Mouse (Mus musculus) testis, postnatal 10 days (tissue): Measurements from ENCODE around the gene Meis2.

Experiments
- DNase-seq: peaks from one replicate; pipeline ENCODE4 v3.0.0; 2021; ENCODE audit warnings: low spot score

Gene Meis2

DNA sequence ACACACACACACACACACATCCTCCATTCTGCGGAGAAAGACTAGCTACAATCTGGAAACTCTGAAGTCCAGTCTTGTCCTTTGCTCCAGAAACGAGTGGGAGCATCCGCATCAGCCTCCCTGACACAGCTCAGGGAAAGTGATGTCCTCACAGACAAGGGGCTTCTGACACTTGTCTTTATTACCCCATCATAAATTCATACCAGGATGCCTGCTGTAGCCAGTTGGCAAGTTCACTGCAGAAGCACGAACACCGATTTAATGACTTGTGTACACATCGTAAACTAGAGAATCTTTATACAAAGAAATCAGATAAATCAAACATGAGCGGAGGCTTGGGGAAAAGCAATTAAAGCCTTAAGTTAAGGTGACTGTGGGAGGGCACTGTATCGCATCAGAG lies 122.6 kb downstream of the Meis2 start:
- DNase-seq = no peak

DNA sequence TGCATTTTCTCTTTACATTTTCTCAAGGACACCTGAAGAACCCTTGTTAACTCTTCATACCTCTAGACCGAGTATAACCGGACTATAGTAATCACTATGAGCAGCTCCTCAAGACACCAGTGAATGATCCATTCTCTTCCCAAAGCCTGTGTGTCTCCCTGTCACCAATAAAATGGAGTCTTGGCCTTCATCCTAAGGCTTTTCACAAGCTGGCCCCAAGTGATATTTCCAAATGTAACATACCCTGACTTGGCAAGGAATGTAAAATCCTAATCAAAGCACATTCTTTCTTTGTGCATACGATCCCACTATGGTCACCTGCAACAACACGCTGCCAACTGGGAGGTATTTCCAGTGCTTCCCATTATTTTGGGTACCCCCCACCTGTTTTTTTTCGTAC lies 125.8 kb downstream of the Meis2 start:
- no peak for DNase-seq

DNA sequence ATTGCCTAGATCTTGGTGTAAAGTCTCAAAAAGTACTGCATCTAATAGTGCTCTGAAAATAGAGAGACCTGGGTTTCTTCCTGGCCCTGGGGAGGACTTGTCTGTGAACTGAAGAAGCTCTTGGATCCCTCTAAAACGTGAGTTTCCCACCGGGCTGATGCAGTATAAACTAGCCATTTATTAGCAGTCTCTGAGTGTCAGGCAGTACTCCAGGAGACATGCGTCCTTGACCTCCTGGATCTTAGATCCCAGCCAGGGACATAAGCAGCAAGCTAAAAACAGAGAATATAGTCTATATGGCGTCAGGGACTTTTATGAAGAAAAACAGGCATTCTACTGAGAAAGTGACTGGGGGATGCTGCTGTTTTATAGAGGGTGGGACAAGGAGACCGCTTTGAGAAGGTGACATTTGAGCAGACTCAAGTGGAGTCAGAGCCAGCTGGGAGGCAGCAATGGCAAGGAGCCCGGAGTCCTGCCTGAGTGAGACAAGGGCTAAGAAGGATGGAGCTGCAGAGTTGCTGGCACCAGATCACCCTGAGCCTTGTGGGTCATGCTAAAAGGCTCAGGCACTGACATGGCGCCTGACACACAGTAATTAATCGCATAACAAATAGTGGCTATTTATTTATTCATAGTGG lies 126.6 kb downstream of the Meis2 start:
- DNase-seq = no peak

DNA sequence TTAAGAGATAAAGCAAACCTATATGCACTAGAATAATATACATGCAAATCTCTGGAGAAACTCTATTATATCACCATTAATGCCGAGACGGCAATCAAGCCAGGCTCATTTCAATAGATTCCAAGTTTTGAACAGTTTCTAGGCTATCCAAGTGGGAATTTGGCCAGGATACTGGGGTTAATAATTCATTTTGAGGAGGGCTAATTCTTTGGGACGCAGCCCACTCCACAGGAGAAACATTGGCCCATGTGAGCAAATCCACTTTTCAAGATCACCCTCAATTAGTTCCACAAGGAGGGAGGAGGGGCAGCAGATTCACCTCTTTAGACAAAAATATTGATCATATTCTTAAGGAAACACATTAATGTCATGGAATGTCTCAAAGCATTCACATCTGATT lies 127.3 kb downstream of the Meis2 start:
- DNase-seq = no peak

DNA sequence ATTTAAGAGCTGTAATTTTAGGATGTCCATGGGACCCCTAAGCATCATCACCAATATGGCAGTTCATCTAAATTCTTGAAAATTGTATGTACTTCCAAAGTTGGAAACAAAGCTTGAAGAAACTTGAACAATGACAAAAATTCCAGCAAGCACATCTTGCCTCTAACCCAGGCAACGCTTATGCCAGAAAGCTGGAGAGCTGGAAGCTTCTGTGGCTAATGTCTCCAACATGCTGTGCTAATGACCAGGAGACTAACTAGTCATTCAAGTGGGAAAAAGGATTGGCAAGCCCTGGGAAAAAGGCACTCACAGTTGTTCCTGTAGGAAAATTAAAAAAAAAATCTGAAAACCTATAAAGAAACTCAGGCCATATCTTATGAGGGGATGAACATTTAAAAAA lies 127.7 kb downstream of the Meis2 start:
- no peak for DNase-seq

DNA sequence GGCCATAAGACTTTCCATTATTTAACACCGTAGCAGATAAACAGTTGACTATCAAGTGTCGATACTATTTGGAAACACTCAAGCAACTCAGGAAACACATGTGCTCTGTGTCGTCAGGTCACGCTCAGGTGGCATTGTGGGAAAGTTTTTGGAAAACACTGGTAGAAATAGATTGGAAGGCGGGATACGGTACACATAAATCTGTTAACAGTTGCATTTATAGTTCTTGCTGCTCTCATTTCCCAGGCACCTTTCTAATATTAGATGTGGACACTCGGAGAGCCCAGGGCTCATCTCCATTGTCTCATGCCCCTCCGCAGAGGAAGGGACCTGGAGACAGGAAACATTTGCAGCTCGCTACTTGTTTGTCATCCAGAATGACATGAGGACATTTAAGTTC lies 128.9 kb downstream of the Meis2 start:
- no peak for DNase-seq

DNA sequence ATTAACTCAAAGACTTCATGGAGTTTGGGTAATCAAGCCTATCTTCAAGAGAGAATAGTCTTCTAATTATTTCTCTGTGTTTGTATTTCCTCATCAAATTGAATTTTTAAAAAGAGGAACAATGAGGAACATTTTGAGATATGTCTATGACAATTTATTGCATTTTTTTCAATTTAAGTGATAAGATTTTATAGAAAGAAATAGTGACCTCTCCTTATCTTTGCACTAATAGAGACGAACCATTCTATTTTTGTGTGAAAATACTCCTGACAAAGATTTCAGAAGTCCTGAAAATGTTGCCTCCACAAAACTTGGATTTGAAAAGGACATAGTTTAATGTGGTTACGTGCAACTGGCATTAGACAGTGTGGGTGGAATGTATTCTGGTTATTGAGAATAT lies 131.3 kb downstream of the Meis2 start:
- no peak for DNase-seq

DNA sequence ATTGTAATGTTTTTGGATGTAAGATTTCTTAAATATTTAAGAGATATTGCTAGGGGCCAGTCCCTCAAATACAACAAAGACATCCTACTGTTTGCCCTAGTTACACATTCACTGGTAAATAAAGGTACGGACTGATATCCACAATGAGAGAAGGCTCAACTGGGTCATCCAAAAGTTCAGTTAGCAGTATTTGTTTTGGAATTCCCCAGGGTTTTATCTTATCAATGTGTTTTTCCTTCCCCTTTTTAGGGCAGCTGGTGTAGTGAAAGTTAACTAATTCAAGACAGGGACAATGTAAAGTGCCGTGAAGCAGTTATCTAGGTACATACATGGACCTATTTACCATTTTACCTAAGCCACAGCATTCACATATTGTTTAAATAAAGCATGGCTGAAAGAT lies 132.4 kb downstream of the Meis2 start:
- DNase-seq = no peak

DNA sequence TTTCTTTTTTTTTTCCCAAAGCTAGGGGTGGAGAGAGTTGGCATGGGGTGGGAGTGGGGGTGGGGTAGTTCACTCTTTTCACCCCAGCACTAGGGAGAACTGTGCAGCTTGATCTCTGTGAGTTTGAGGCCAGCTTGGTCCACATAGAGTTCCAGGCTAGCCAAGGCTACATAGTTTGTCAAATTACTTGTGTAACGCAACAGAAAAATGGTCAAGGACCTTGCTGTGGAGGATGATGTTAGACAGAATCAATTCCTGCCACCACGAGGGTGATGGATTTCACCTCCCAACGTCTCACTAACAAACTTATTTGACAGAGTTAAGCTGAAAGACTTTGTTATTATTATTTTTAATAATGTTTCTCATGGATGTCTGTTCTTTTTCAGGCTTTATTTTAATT lies 139.9 kb downstream of the Meis2 start:
- no peak for DNase-seq

DNA sequence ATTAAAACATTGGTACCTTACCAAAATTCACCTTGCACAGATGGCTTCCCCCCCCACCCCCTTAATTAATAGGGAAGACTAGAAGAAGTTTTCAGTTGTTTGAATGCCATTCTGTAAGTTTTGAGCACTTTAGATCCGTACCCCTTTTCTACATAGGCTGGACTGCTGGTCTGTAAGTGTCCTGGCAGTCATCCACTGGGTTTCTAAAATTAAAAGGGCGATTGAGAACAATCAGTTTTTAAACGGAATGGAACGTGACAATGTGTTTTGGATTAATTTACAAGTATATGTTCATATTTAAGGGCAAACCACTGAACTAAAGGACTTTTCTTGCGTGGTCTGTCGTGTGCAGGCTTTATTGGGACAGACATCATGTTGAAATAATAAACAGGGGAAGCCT lies 141.2 kb downstream of the Meis2 start:
- DNase-seq = no peak

DNA sequence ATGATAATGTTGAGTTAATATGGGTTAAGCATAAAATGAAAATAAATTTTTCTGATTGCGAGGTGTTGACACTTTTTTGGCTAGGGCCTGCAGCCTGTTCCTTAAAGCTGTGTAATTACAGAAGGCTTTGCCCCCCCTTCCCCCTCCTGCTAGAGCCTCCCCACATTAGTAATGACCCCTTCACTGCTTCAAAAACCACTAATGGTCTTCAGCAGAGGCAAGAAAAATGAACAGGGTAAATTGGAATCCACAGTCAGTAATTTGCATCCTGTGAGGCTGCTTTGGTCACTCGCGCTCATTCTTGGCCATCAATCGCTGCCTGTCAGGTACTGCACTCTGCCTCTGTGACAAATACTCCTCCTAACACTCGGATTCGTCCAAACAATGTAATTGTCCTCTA lies 142.4 kb downstream of the Meis2 start:
- DNase-seq = no peak

DNA sequence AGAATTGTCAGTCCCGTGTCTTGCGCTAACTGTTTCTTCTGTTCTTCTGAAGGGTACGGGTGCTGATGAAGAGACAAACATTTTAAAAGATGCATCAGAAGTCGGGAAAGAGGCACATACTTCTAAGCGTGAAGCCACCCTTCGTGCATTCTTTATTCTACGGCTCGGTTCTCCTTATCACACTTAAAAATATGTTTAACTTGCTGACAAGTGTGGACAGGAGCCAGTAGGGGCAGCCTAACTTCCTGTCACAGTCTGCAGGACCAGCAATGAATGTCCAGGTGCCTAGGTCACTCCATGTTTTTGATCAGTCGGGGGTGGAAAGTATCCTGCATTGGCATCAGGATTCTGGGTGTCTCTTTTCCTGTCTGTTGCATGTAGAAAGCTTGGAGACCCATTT lies 144.0 kb downstream of the Meis2 start:
- no peak for DNase-seq

DNA sequence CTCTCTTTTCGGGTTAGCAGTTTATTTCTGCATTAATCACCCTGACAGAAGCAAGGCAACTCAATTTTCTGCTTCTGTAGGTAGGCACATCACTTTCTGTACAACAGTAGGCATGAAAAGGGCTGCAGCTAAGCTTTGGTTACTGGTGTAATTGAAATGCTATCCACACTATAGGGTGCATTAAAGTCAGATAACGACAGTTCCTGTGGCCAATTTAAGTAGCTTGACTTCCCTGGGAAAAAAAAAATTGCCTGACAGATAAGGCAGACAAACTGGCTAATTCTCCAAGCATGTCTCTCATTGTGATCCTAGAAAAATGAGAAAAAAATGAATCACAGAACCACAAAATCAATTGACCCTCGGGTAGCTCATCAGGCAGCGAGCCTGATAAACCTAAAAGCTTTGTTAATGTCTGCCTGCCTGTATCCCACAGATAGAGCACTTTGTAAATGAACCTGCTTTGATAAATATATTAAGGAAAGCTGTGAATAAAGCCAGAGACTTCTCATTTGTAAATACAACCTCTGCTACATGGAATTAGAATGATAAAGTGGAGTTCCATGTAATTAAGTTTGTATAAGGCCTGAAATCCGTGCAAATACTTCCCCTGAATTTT lies 145.2 kb downstream of the Meis2 start:
- no peak for DNase-seq

DNA sequence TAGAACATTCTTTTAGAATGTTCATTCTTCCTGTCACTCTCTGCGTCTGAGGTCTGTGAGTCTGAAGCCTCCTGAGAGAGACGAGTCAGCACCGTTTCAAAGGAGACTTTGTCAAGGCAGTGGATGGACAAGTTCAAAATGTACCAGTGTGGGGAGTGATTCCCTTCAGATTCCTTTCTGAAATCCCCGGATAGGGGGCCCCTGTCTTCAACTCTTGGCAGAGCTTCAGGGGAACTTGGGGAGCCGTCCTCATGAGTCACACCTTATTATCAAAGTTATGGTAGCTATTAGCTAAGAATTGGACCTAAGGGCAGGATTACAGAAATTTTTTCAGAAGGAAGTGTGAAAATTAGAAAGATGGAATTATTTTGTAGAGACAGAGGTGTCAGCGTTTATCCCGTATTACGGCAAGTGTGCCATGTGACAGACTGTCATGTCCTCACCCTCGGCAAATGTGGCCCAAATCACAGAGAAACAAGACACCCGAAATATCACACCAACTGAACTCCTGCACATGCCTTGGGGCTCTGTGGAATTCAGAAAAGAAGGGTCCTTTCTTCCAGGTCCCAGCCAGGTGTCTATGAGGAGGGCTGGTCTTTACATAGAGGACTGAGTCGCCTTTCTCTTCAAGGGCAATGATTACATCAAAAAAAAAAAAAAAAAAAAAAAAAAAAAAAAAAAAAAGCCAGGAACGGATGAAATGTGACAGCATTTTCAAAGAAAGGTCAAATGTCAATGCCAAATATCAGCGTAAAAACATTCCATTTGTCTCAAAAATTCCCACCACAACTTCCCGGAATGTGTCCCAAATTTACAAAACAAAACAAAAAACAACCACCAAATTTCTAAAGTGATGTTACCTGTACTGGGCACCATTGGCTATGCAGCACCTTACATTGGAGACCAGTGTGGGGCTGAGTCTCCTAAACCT lies 146.2 kb downstream of the Meis2 start:
- no peak for DNase-seq

DNA sequence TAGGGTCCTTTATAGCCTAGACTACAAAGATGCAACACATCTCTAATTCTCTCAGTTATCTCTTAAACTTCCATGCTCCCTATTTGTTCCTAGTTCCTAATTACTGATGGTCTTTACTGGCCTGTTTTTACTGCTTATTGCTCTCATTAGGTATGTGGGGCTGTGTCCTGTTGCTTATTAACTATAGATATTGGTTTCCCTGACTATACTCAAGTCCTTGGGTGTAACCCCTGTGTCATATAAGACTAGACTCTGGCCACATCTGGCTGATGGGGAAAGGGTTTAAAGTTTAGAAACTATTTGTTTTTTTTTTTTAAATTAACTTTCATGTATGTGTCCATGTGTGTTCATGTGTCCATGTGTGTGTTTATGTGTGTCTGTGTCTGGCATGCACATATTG lies 147.1 kb downstream of the Meis2 start:
- no peak for DNase-seq

DNA sequence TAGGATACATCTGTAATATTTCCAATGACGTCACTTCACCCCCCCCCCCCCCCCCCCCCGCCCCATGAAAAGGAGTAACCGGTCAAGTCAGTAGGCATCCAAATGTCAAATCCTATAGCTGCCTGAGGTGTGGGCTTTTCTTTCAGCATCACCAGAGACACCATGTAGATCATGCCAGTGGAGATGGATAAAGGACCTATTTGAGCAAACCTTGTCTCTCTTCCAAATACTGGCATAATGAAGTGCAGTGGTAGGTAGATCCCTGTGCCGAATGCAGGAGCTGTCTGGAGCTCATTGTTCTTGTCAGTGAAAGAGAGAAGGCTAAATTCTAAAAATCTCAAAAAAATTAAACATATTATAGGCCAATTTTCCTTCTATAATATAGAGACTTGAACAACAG lies 151.1 kb downstream of the Meis2 start:
- DNase-seq = no peak

DNA sequence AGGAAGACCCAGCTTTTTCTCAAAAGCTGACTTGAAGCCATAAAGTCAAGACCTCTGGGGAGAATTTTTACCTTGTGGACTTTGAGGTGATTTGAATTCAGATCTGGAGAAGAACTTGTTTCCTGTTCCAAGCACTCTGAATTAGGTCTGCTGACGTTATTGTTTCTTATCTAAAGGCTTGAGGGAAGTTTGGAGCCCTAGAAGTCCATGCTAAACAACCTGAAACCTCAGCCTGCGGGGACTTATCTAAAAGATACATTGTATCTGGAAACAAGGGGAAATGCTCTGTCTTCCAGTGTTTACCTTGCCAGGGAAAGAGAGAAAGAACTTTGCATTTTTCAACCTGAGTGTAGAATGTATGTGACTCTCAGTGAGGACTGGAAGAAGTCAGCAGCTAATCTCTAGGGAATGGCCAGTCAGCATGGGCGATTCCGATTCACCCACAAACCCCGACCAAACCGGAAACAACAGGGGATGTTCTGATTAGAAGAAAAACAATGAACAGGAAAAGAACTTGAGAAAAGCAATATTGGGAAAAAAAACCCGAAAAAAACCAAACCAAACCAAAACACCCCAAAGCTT lies 152.6 kb downstream of the Meis2 start:
- DNase-seq = no peak

DNA sequence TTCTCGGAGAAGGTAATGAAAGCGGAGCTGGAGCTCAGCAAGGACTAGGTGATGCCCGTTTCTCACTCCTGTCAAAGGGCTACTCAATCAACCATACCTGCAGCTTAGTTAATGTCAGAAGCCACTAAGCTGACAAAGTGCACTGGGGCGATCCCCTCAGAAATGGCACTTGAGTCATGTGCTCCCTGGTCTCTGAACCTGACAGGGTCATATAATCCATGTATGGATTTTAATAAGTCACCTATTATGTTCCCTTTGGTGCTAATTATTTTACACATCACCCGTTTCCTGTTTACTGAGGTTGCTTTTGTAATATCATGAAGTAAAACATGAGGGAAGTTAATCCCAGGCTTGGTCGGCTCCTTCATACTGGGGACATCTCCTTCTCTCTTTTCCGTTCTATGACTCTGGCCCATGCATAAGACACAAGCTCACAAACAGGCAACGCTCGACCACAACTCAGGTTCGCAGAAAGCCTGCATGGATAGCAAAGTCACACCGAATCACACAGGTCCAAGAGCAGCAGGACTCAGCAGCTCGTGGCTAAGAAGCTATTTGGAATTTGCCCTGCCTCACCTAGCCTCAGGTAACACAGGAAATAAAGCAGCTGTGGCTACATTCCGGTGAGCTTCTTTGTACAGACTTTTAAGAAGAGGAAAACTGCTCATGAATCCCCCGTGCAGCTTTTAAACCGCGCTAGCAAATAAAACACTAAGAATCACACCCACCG lies 153.6 kb downstream of the Meis2 start:
- no peak for DNase-seq

DNA sequence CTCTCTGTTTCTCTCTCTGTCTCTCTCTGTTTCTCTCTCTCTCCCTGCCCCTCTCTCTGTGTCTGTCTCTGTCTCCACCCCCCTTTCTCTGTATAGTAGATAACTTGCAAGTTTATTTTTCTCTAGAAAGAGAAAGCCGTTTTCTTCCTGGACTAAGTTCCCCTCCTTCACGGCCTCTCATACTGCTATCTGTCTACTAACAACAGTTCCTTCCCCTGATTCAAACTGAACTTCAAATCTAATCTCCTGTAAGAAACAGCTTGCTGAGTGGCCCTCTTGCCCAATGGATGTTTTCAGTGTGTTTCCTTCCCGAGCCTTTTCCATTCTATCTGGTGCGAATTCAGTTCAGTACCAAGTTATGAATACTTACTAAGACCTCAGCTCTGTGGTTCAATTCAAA lies 155.4 kb downstream of the Meis2 start:
- DNase-seq = no peak

DNA sequence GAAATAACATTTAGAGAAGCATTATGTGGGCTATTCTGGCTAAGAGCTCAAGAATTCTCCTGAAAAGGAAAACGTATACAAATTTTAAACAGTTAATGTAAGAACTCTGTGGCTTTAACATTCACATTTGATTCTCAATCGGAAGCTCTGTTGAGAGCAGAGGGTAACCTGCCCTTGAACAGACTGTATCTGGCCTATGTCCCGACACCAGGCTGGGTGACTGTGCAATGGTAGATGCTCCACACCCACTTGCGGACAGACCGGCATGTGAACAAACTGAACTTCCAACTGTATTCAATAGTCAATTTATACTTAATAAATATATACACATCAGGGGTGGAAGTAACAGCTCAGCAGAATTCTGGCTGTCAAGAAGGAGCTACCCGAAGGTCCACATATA lies 164.6 kb downstream of the Meis2 start:
- no peak for DNase-seq

DNA sequence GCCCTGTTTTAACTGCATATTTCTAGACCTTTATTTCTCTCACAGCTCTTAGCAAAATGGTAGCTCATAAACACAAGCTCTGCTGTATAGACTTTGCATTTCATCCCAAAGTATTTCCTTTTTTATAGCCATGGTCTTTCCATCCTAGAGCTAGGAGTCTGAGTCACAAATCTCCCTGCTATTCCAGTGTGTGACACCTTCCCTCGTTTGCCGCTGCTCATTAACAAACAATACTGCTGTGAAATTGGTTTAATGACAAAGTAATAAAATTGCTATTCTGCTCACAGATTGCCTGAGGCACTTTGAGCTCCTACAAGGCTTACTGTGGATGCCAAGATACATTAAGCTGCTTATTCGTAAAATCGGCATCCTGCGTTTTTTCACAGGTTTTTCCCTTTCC lies 168.1 kb downstream of the Meis2 start:
- DNase-seq = no peak

DNA sequence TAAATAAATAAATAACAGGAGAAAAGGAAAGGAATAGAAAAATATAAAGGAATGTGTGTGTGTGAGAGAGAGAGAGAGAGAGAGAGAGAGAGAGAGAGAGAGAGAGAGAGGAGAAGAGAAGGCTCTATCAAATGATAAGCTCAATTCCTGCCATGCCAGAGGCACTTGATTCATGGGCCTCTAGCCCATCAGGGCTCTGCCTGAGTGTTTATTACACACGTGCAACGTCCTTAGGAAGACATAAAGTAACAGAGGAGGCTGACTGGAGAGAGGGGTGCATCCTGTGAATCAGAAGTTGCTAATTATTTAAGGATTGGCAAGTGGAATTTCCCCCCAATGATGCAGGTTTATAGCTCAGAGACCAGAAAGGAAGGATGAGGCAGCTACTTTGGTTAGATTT lies 168.6 kb downstream of the Meis2 start:
- DNase-seq = no peak
